Mouse (Mus musculus) cerebellum, adult (tissue): ENCODE measurements at regions not wholly inside any gene's neighbourhood (a gene's known extent, or its start where the extent isn't known, plus 50 kb on each side); places are given as distances from the start of the nearest gene placed in this dataset.

Experiments
- ATAC-seq: cut with Nextera tagmentation; 2 replicates; pipeline ENCODE4 v1.9.2; 2017; ENCODE audit warnings: mild to moderate bottlenecking, moderate library complexity, mixed read lengths; ENCODE audit not compliant: insufficient number of reproducible peaks, low FRiP score, low TSS enrichment

DNA sequence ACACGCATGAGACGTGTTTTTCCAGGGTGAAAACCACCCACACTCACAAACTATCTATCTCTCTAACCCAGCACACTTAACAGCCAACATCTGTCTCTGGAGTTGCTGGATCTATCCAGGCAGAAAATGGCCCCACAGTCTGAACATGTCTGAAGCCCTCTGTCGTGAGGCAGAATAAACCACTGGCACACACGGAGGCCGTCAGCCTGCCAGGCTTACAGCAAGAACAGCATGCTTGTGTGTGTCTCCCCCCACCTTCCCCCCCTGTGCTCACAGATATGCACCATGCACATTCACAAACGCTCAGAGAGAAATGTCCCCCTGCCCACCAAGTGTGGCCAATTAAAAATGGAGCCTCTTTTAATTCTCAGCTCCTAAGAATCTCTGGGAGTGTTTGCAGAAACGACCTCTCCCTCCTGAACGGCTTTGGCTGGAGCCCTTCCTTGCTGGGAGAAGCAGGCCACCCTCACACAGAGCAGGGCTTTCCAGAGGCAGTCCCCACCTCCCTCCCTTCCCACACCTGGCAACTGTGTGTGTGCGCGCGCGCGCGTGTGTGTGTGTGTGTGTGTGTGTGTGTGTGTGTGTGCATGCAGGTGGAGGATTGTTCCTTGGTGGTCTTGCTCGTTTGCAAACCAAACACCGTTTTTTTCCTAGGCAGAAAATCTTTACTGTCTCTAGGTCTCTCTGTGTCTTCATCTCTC is 88.7 kb downstream of the Edn3 start:
- ATAC-seq: no peak

DNA sequence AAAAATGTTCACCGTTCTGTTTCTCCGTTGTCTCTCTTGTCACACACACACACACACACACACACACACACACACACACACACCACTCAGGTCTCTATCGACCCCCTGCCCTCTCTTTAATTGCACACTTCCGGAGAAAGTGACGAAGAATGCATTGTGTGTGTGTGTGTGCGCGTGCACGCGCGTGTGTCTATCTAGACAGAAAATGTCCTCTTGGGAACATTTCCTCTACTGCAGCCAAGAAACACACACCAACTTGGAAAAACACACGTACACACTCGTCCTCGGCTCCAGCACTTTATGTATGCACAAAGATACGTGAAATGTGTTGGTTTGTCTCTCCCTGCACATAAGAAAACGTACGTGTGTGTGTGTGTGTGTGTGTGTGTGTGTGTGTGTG is 90.4 kb downstream of the Edn3 start:
- ATAC-seq: no peak

DNA sequence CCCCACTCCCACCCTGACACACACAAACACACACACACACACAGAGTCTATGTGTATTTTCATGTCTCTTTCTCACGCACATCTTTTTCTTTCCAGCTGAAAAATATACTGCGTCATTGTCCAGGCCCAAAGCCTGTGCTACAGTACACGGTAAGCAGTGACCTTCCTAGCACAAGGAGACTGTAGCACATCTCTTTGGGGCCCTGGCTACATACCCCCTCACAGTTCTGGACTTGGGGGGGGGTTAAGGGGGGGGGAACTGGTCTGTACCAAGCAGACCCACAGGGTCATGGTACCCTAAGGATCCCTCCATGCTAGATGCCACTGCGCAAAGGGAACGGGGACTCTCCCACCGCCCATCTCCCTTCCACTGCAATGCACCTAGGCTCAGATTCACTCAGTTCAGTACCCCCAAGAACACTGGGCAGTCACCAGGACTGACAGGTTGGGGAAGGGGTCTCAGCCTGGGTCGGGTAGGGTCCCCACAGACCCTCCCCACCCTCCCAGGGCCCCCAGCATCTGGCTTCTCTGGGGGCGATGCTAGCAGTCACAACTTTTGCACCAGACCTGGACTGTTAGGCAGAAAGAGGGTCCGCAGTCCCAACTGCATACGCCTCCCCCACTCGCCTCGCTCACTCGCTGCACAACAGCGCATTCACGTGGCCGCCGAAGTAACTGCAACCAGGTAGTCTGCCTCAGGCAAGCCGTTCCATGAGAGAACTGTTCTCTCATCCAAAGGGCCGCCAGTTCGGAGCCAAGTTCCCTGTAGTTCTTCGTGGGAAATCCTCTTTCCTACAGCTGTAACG is 91.3 kb downstream of the Edn3 start:
- no peak for ATAC-seq

DNA sequence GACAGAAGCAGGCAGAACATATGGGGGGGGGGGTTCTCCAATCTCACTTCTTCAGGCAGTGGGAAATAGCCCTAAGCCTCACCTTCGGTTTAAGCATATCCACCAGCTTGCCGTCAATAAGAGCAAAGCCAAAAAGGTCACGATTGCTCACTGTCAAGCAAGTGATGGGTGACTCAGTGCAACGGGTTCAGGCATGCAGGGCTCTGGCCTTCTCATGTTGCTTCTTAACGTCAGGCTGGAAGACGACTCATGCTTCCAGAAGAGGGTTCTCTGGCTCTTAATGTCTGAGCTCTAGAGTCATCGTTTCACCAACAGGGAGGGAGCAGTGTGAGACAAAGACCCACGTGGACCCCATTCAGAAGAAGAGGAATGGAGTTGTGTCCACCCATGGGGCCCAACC is 93.4 kb downstream of the Edn3 start:
- ATAC-seq: no peak

DNA sequence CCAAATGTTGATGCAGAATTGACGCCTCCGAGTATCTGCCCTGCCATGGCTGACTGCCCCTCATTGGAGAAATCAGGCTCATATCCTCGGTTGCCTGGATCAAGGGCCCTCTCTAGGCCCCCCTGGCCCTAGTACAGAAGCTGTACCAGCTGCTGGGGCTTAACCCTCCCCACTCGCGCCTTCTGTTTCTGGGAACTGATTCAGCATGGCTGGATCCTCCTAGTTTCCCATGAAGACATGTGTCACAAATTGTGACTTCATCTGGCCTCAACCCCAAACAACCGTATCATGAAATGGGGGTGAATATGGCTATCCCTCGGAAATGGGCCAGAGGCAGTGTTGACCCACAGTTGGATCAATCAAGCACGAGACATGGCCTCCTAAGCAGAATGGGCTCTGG is 95.1 kb downstream of the Edn3 start:
- no peak for ATAC-seq

DNA sequence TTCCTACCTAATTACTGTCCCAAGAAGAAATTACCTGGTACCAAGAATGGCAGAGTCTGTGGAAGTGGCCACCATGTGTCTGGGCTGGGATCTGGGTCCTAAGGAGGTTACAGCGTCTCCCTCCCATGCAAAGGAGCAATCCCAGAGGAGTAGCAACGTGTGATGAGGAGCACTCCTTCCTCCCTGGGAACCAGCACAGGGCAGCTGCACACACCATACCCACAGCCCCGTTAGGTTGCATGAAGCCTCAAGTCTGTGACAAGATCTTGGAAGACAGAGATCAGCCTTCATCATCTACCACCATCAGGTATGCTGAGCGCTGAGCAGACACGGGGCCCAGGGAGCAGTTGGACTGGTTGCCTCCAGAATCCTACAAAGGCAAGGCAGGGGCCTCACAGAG is 95.7 kb downstream of the Edn3 start:
- ATAC-seq: no peak

DNA sequence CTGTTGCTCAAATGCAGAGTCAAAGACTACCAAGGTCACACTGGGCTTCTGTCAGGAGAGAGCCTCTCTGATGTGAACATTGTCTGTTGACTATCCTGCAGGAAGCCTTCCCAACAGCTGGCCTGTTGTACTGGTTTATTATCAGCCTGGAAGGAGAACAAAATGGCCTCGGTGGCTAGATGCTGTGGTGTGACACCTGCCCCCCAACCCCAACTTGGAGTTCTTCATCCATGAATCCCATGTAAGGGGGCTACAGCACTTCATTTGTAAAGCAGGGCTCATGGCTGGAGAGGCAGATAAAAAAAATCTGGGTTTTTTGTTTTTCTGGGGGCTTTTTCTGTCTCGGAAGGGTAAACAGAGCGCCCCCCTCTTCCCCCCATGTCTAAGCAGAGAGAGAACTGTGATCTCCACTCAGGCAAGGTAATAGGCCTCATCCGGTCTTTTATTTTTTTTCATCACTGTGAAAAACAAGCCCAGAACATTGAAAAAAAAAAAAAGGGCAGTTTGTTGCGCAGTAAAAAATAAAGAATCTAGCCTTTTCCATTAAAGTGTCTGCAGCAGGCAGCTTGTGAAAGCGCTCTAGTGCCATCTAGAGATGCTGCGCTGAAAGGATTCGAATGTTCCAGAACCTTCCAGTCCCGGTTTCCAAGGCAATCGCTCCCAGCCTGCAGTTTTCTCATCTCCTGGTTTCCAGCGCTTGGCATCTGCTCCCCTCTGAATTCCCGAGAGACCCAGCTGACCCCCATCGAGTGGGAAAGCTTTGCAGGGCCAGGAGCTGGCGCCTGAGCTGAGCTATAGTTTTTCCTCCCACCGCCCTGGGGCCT is 97.8 kb downstream of the Edn3 start:
- 0 out of 2 replicates have a peak, but pooled peaks have one; percentile 31 for ATAC-seq

DNA sequence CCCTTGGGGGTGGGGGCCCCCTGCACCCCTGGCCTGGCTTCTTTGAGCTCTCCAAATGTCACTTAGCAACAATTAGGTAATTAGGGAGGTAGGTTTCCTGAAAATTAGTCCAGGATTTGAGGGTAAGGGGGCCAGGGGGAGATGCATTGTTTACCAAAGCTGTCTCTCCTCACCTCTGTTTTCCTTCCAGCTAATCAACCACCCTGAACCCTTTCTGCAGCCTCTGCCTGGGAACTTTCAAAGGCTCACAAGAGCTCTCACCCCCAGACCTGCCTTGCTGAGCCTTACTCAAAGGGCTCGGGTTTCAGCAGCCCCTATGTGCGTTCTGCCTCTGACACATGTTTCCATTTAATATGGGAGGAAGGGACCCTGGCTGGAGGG is 98.4 kb downstream of the Edn3 start:
- no peak for ATAC-seq

DNA sequence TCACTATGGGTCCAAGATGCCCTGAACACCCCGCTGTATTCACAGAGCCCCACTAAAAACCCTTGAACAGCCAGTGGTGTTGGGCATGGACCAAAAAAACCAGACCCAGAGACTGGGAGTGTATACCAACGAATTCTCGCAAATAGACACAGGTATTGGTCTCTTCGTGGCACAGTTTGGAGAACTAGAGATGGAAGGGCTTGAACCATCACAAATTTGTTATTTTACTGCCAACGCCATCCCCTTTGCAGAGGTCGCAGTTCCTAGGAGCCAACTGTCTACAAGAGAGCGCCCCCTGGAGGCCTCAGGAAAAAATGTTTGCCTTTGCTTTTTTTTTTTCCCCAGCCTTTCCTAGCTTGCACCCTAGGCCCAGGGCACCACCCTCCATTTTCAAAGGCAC is 99.1 kb downstream of the Edn3 start:
- ATAC-seq: no peak

DNA sequence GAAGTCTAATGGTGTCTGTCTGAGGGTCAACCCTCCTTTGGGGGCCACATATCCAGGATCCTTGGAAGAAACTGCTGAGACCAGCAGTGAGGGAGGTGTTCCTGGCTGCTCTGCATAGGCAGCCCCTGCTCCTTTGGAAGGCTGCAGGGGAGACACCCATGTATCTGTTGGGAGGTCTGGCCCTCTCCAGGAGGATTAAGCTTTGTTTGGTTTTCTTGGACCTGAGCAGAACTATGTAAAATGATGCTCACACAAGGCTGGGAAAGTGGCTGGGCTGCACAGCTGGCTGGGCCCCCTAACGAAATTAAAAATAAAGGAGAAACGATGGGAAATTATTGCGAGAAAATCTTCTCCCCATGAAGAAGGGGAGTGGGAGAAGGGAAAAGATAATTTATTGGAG is 104.2 kb downstream of the Edn3 start:
- no peak for ATAC-seq

DNA sequence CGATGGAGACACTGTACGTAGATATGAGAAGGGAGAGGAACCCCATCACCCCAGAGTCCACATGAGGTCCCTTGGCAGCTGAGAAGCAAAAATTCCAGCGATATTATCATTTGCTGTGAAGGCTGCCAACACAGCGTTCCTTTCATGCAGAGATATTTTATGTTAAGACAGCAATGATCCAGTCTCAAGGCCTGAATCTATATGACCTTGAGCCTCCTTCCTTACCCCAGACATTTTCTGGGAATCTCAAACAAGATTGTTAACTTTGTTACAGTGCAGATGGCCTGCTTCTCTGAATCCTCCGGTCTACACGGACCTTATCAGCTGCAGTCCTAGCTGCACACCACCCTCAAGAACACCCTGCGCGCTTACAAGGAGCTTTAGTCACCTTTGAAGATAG is 106.1 kb downstream of the Edn3 start:
- ATAC-seq: no peak

DNA sequence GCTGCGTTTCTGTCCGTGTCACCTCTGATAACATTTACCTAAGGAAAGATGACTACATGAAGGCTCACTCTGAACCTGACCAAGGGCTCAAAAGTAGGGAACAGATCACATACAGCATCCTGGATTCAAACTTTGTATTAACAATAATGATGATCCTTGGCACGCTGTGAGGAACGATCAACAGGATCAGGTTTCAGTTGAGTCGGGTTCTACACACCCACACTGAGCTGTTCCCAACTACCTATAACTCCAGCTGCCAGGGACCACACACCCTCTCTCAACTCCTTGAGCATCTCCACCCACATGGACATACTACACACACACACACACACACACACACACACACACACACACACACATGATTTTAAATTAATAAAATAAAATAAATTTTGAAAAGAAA is 107.0 kb downstream of the Edn3 start:
- ATAC-seq: no peak

DNA sequence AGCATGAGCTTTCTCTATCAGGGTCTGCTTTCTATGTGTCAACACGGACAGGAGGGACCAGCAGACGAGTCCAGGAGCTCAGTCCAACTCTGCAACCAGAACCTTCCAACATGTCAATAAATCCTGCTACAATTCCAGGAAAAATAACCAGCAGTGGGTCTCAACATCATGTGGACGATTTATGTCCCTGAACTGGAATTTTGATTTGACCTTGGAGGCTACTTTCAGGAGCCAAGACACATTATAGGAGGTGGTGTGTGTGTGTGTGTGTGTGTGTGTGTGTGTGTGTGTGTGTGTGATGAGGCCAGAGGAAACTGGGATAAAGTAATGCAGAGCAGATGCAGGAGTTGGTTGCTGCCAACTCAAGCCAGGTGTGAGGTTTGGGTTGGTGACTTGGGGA is 107.8 kb downstream of the Edn3 start:
- ATAC-seq: no peak

DNA sequence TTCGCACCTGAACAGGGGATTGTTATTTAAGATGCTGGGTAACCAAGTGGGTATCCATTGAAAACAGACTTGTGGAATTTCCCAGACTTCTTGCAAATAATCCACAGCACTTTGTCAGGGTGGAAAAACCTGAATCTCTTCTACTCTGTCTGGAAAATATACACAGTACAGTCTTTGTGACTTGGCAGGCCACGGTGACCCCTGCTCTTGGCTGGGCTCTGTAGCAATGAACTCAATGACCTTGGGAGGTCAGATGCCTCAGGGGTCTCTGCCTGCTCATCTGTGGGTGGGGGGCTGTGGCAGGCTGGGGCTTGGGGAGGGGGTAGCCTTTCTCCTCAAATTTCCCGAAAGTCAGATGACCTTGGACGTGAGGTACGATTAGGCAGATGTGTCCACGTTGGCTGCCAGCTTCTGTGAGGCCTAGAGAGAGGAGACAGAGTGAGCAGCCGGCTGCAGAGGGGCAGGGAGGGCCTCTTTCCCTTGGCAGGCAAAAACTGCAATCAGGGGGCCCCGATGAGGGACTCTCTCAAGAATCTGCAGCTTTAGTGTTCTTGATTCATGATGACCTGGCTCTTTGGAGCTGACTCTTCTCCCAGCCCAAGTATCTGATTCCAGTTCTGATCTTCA is 108.4 kb downstream of the Edn3 start:
- ATAC-seq: no peak

DNA sequence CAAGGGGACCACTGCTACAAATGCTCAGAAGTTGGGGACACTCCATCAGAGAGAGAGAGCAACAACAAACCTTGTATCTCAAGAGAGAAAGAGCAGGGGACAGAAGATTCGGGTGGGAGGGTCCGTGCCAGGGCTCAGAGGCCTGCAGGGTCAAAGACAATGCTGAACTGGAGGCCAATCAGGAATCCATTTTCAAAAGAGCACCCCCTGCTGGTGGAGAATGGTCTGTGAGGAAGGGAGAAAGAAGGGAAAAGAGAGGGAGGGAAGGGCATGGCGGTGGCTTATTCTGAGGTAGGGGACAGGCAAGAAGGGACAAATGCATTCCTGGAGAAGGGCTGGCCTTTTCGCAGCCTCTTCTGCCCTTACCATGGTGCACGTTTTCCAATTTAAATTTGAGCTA is 109.9 kb downstream of the Edn3 start:
- ATAC-seq: no peak

DNA sequence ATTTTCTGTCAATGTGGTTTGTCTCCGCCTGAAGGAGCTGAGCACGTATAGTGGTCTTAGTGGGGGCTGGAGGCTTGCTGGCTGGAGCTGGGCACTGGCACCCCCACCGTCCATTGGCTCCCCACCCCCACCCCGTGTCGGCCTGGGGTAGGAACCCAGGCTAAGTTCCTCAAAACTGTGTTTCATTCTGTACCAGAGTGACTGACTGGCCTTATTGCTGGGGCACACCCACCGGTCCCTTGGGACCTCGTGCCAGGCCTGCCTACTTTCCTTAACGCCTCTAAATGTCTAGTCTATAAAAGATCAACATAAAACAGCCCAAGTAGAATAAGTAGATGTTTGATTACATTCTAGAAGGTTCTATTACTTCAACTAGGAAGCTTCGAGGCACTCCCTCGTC is 110.8 kb downstream of the Edn3 start:
- no peak for ATAC-seq

DNA sequence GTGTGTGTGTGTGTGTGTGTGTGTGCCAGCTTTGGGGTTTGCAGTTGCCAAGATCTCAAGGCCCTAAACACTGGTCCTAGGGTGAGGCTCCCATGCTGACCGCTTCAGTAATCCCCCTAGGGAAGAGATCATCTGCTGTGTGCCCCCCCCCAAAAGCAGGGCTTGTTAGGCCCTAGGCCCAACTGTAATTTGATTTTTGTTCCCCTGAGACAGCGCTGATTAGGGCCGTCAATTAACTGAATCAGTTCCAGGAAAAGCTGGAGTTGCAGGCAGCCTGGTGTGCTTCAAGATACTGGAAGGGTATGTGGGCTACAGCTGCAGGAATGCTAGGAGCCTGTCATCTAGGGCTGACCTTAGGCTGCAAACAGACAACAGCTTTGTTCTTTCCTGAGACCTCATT is 111.4 kb downstream of the Edn3 start:
- no peak for ATAC-seq

DNA sequence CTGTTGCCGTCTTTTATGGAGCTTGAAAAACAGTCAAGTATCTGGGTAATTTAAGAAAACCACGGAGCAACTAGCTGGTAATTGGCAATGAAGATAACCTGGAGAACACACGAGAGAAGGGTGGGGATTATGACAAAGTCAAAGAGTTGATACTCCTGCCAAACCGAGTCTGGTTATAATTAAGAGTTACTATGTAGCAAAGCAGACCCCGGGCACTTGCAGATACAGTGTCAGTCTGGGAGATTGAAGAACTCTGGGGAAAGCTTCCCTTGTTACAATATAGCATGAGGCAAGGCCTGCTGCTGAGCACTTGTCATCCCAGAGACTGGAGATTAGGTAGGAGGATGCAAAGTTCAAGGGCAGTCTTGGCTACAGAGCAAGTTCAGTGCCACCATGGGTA is 116.5 kb downstream of the Edn3 start:
- ATAC-seq: no peak

DNA sequence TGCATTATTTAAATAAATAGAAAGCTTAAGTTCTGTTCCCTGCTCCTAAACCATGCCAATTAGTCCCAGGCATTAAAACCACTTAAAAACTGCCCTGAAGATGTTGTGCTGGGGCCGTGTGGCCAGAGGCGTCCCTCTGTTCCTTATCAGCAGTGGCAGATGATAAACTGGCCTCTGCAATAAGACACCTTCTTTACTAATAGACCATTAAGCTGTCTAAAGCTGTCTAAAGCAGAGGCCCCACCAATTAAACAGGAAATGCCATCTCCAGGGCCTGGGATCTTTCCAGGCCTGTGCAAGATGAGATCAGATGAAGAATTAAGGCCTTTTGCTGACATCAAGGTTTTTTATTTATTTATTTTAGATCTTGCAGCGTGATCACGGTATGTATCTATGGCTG is 118.6 kb downstream of the Edn3 start:
- ATAC-seq: no peak

DNA sequence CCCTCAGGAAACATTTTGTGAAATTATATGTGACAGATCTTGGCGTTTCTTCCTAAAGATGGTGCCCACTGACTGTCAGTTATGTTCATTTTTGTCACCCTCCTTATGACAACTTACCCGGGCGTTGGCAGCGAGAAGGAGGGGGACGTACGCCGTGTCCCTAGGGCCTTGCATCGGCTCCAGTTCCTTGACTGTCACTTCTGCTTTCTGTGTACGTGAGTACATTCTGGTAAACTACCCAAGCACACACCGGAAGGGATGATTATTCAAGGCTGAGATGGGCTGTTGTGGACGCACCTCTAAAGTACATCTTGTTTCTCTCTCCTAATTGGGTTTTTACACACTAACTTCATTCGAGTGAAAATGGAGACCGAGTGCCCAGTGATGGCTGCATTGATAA is 120.2 kb downstream of the Edn3 start:
- no peak for ATAC-seq
